Mouse (Mus musculus) heart, postnatal 0 days (tissue): ENCODE measurements around the gene Tulp1.

ENCODE experiments used
- CTCF ChIP-seq: IDR thresholded peaks from 2 replicates; pipeline ENCODE4 v1.5.1; 2016; ENCODE audit warnings: antibody characterized with exemption, control low read depth, low read depth
- EP300 ChIP-seq: IDR thresholded peaks from 2 replicates; pipeline ENCODE4 v1.6.1; 2016; ENCODE audit warnings: antibody characterized with exemption, low read depth

DNA sequence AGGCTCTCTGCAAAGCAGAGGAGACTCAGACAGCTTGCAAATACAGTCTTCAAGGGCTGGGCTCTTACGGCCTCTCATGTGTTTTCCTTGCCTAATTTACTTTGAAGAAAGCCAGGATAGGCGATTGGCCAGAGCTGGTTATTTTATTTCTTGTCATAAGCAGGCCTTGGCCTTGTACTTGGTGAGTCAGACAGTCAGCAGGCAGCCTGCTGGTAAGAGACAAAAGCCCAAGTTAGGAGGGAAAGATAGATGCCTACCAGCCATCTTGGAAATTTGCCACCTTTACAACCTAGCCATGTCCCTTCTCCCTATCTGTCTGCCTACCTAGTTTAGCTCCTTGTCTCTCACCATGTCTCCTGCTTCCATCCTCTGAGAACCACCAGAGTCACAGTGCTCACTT, 6.3 kb upstream of the Tulp1 start:
- TF ChIP-seq CTCF, result no peak
- no peak for TF ChIP-seq EP300
